Mouse (Mus musculus): Measurements from ENCODE around the gene Parva.

Parva gene

DNA sequence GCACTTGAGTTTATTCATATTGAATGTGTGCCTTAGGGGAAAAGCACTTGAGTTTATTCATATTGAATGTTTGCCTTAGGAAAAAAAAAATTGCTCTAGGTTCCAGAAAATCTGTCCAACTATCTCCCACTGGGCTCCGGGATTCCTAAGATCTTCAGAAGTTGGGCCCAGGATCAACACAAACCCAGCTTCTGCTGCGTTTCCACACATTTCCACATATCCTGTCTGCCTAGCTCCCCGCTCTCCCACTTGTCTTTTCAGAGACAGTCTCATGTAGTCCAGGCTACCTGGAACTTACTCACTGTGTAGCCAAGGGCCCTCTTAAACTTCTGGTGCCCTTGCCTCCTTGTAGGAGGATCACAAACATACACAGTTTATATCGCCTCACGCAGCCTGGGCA lies 175.7 kb downstream of the Parva start:
- DNase-seq (ENCODE audit: low read depth): no peak

DNA sequence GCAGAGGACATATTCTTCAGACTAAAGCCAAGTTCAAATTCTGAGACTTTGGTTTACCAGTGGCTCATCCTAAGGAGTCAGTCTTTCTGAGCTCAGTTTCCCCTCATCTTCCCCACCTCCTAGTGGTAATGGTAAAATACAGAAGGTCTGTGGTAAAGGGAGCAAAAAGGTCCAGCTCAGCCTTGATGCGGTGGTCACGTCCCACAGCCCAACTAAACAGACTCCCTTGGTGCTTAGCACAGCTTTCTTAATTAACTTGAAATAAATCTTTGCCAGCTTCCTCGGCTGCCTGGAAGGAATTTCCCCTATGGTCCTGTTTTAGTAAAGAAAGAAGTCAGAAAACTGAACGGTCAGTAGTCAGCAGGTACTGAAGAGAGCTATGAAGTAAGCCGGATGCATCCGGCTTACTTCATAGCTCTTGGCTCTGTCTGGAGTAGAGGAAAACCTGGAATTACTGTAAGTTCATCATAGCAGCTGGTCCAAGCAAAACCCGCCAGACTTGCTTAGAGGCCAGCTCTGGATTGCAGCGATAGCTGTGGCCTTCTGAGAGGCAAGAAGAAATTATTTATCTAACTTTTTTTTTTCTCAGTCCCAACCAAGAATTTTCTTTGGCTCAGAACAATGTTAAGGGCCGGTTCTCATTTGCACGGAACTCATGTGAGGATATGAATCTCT lies 176.3 kb downstream of the Parva start:
- no peak for DNase-seq (ENCODE audit: low read depth)

DNA sequence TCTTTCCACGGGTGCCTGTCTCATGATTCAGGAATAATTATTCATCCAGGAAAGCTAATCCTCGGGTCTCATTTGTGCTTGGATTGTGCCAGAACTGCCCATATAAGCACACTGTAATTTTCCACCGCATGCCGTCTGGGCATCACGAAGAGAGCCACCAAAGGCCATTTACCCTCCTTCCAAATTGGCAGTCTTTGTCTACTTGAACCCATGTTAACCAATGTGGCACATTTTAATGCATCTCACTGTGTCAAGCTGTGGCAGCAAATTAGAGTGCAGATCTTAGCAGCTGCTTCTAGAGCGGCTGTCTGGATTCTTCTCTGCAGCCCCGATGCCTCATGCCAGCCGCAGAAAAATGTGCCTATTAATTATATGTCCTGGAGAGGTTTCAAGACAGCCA lies 176.9 kb downstream of the Parva start:
- DNase-seq (ENCODE audit: low read depth): no peak

DNA sequence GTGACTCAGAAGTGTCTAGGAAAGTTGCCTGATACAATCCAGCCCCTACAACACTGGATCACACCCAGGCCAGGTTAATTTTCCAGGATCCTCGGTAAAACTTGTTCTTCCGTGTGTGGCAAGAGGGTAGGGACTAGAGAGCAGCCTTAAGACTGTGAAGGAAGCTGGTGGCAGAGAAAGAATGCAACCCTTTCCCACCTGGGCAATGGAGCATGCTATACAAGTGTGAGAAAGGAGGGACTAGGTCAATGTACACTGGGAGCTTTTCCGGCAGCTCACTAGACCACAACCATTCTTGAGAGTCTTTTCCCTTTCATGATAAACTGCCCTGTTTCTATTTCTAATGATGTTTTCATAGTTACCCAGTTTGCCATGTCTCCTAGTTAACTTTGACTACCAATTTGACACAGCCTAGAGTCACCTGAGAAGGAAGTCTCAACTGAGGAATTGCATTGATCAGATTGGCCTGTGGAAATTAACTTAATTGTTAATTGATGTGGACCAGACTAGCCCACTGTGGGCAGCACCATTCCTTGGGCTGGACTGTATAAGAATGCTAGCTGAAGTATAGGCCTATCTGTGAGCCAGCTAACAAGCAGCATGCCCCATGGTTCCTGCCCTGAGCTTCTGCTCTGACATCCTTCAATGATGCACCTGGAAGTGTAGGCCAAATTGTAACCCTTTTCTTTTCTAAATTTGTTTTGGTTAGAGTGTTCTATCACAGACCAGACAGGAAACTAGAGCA lies 186.9 kb downstream of the Parva start:
- no peak for DNase-seq (ENCODE audit: low read depth)

DNA sequence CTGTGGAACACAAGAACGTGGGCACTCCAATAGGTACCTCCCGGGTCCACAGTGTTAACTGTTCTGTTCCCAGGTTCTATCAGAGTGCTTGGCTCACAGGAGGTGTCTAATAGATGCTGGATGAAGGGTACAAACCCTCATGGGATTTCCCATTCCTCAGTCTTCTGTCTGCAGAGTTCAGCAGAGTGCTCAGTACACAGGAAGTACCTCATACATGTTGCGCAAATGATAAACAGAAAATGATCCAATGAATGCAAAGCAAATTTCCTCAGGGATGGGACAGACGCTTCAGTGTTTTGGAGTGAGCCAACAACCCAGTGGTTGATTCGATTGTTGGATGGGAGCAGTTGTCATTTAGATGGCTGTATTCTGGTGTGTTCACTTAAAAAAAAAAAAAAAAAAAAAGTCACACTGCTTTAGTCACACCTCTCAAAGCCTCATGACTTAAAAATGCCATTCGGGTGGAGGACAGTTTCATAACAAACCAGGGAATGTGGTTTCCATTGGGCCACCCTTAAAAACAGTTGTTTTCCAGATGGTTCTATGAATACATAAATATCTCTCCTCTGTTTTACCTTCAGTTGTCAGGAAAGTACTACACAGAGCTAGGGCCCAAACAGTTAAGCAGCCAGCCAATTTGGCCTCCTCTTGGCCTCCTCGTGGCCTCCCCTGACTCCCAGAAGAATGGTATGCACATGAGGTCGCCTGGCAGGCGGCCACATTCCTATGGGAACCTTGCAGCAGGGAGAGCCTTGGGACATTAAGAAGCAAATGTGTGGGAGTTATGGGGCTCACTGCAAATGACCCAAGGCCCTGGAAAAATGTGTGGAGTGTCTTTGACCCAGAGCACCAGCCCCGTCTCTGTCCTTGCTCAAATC lies 187.7 kb downstream of the Parva start:
- DNase-seq (ENCODE audit: low read depth): no peak

DNA sequence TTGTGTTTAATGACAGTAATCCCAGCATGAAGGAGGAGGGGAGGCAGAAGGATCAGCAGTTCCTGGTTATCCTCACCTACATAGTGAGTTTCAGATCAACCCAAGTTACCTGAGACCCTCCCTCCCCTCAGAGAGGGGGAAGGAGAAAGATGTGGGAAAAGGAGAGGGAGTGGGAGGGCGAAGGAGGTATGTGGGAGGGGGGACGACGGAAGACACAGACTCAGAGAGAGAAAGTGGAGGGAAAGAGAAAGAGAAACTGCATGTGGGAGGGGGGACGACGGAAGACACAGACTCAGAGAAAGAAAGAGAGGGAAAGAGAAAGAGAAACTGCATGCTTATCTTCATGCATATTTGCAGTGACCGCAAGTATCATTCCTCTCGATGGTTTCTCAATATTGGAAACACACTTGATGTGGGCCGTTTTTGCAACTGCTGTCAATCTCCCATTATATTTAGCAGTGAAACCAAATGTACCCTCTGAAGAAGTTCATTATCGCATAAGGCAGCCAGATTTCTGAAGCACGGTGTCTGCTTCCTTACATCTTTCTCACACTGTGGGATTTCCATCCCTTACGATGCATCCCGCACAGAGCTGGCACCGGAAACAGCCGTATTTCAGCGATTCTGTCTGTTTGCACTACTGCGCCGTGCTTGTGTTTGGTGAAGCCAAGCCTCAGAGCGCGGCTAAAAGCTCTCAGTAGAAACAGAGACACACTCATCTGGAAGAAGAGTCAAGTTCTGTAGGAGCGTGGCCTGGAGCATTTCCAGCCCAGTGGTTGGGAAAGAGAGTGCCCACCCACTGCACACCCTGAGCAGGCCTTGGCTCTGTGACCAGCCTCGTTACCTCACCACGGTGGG lies 193.2 kb downstream of the Parva start:
- no peak for DNase-seq (ENCODE audit: low read depth)

DNA sequence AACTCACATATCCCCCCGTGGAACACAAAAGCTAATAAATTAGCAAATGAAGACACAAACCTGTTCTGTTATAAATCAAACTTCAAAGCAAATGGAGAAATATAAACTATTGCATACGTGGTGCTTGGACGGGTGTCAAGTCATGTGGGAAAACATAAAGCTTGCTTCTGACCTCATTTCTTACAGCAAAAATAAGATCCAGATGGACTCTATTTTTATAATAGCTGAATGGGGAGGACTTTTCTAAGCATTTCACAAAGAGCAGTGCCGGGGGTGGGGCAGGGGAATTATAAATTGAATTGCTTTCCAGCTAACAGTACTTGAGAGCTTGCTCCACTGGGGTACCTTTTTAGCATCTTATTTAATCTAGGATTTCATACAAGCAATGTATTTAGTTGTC lies 200.2 kb downstream of the Parva start:
- DNase-seq (ENCODE audit: low read depth): no peak

DNA sequence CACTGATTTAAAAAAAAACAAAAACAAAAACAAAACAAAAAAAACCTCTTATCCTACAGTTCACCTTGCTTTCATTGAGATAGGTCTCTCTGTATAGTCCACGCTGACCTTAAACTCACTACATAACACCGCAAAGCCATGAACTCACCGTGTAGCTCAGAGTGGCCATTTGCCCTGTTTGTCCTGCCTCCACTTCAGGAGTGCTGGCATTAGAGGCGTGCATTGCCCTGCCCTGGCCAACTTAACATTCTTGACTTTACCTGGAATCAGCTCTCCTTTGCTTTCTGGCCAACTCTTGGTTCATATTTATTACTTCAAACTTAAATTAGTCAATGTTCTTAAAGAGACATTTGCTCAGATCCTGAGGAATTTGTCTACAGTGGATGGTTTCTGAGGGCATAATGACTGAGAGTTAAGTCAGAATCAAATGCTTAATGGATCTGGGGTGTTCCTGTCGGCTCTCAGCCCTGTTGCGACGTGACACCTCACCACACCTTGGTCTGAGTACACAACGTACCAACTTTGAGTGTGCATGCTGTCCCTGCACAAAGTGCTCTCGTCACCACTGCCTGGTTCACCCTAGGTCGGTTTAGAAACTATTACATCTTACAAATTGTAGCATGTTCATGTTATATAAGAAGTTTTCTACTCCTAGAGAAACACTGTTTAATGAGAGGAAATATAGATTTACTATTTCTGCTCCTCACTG lies 207.4 kb downstream of the Parva start:
- DNase-seq (ENCODE audit: low read depth): no peak

DNA sequence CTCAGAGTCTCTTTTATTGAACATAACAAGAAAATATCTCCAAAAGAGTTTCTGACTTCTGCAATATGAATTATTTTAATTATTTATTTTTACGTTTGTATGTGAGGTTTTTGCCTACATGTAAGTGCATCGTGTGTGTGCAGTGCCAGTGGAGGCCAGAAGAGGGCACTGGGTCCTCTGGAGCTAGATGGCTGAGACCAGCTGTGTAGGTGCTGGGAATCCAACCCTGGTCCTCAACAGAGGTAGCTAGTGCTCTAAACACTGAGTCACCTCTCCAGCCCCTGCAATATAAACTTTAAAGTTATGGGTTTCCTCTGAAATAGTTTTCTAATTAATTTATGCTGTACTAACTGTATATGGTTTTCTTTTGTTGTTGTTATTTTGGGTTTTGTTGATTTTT lies 208.6 kb downstream of the Parva start:
- DNase-seq (ENCODE audit: low read depth): no peak

Measured in 416B (cell line).